Mouse (Mus musculus): Measurements from ENCODE around the gene Nedd8. TPM values are rescaled to one million over a fixed set of nuclear protein-coding genes. Genes with fewer than 3 reads are reported as not detected.

Nedd8 gene
- polyA plus RNA-seq (2012; ENCODE audit: low replicate concordance) = 36.9 and 68.6 TPM in 2 replicates

GRCm38 (mm10) chr14:55671833-55672740, at the start of gene Nedd8, which contains the start of gene Gmpr2:
TSS of gene Nedd8 (minus strand) at chr14:55672124.
TSS of gene Gmpr2 (plus strand) at chr14:55671941.

GRCm38 (mm10) chr14:55713729-55714122, 41.8 kb upstream of the Nedd8 start, which contains the start of gene Tgm1:
TSS of gene Tgm1 (minus strand) at chr14:55713926.

GRCm38 (mm10) chr14:55681160-55682117, 9.5 kb upstream of the Nedd8 start, which contains the start of gene Tinf2:
TSS of gene Tinf2 (minus strand) at chr14:55681820.

GRCm38 (mm10) chr14:55659960-55660573, 11.9 kb downstream of the Nedd8 start, which contains the start of gene Mdp1:
TSS of gene Mdp1 (minus strand) at chr14:55660508.

GRCm38 (mm10) chr14:55649884-55650283, 22.0 kb downstream of the Nedd8 start, which contains the start of gene Tssk4:
TSS of gene Tssk4 (plus strand) at chr14:55650184.

DNA sequence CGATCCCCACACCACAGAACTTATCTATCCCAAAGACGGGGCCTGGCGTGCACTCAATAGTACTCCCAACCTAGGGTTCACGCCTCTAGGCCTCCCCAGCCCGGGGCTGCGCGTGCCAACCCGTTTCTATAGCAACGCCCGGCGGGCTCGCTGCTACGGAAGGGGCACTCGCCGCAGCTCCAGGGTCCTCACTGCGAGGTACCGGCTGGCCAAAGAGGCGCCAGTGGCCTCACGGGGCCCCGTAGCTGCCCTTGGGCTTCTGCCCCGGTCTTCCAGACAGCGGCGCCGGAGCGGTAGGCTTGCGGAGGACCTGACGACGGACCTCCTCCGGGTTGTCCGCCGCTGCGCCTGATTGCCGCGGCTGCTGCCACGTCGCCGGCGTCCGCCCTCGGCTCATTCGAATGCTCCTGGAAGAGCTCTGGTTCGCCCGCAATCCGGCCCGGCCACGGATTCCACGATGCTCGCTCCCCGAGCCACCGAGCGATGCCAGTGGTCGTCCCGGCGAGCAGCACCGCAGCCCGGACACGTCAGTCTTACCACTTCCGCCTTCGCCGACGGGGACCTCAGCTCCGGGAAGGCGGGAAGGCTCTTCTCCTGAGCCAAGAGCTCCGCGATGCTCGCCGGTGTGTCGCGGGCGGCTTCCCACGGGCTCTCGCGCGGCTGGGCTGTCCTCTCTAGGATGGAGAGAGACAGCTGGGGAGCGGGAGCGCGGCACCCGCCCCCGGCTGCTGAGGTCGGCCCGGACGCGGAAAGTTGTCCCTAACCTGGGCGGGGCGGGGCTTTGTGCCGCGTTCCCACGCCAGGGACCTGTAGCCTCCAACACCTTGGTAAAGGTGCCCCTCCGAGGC, 28.6 kb downstream of the Nedd8 start, which contains the start of gene Tm9sf1:
Gene Tm9sf1, minus strand, starts transcription at position 747 of the 848 bp plus-strand sequence.

GRCm38 (mm10) chr14:55637795-55638194, 34.1 kb downstream of the Nedd8 start, which contains the start of gene Gm49378:
TSS of gene Gm49378 (minus strand) at chr14:55637895.

DNA sequence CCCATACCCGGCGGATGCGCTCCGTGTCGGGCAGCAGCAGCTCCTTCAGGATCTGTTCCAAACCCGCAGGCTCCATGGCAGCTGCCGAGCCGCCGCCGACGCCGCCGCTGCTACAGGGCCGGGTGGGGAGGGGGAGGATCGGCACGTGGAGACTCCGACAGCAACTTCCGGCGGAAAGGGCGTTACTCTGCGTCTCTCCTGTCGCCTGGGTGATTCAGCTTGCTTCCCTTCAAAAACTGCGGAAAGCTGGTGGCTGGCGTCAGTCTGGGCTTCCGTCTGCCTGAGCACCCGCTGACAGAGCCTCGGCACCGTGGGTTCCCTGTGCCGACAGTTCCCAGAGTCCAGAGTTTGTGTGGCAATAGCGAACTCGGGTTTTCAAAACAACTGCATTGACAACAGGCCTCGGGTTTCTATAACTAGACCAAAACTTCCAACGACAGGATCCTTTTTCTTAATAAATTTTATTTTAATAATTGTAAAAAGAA, 36.4 kb downstream of the Nedd8 start, which contains the start of gene Ipo4:
Gene Ipo4, minus strand, starts transcription at position 435 of the 485 bp plus-strand sequence.

DNA sequence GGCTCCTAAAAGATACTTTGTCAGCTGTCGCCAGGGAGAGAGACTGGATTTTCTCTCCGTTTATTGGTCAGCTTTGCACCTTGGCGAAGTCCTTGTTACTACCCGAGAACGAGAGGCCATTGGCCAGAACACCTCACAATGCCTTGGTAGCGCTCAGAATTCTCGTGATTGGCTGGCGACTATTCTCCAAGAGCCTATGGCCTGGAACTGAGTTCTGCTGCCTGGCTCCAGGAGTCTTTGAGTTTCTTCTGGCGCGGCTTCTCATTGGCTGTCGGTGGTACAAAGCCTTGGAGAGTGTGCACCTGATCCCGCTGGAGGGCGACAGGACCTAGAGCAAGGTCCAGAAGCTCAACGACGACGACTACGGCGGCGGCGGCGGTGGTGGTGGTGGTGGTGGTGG, 54.1 kb downstream of the Nedd8 start, which contains the start of gene Rec8:
Gene Rec8, plus strand, starts transcription at position 216 of the 400 bp plus-strand sequence.

Other genes starting within 250 kb of the Nedd8 start
- gene Dhrs4, start 193.4 kb downstream of the Nedd8 start, polyA plus RNA-seq (2012; ENCODE audit: low replicate concordance) = 25.8 and 52.4 TPM in 2 replicates
- gene Carmil3, start 181.5 kb downstream of the Nedd8 start, polyA plus RNA-seq (2012; ENCODE audit: low replicate concordance) = 3.4 and 6.3 TPM in 2 replicates
- gene Cpne6, start 161.7 kb downstream of the Nedd8 start, polyA plus RNA-seq (2012; ENCODE audit: low replicate concordance) = not detected in 2 replicates
- gene Nrl, start 147.1 kb downstream of the Nedd8 start, polyA plus RNA-seq (2012; ENCODE audit: low replicate concordance) = not detected in 2 replicates
- 40.5 and 60.9 TPM in 2 replicates for gene Pck2, start 131.9 kb downstream of the Nedd8 start, polyA plus RNA-seq (2012; ENCODE audit: low replicate concordance)
- gene Dcaf11, start 112.1 kb downstream of the Nedd8 start, polyA plus RNA-seq (2012; ENCODE audit: low replicate concordance) = 66.7 and 69.0 TPM in 2 replicates
- 2.0 TPM in 1 of 2 replicates, not detected in the other for gene A730061H03Rik, start 111.7 kb downstream of the Nedd8 start, polyA plus RNA-seq (2012; ENCODE audit: low replicate concordance)
- 0.33 TPM in 1 of 2 replicates, not detected in the other for gene Fitm1, start 96.5 kb downstream of the Nedd8 start, polyA plus RNA-seq (2012; ENCODE audit: low replicate concordance)
- 226 and 353 TPM in 2 replicates for gene Psme1, start 94.0 kb downstream of the Nedd8 start, polyA plus RNA-seq (2012; ENCODE audit: low replicate concordance)
- 10.0 and 14.4 TPM in 2 replicates for gene Emc9, start 86.8 kb downstream of the Nedd8 start, polyA plus RNA-seq (2012; ENCODE audit: low replicate concordance)
- gene Psme2, start 81.0 kb downstream of the Nedd8 start, polyA plus RNA-seq (2012; ENCODE audit: low replicate concordance) = 65.8 and 135 TPM in 2 replicates
- gene Rnf31, start 80.4 kb downstream of the Nedd8 start, polyA plus RNA-seq (2012; ENCODE audit: low replicate concordance) = 46.9 and 59.8 TPM in 2 replicates
- gene Irf9, start 68.6 kb downstream of the Nedd8 start, polyA plus RNA-seq (2012; ENCODE audit: low replicate concordance) = 35.4 and 179 TPM in 2 replicates
- 0.49 and 0.84 TPM in 2 replicates for gene Rec8, start 54.1 kb downstream of the Nedd8 start, polyA plus RNA-seq (2012; ENCODE audit: low replicate concordance)
- 14.0 and 57.8 TPM in 2 replicates for gene Ipo4, start 36.2 kb downstream of the Nedd8 start, polyA plus RNA-seq (2012; ENCODE audit: low replicate concordance)
- gene Gm49378, start 34.2 kb downstream of the Nedd8 start, polyA plus RNA-seq (2012; ENCODE audit: low replicate concordance) = 3.7 TPM in 1 of 2 replicates, not detected in the other
- gene Tm9sf1, start 28.3 kb downstream of the Nedd8 start, polyA plus RNA-seq (2012; ENCODE audit: low replicate concordance) = 14.0 and 32.8 TPM in 2 replicates
- gene Tssk4, start 21.9 kb downstream of the Nedd8 start, polyA plus RNA-seq (2012; ENCODE audit: low replicate concordance) = 0.45 and 0.48 TPM in 2 replicates
- gene Mdp1, start 11.6 kb downstream of the Nedd8 start, polyA plus RNA-seq (2012; ENCODE audit: low replicate concordance) = 18.5 and 23.8 TPM in 2 replicates
- gene Gmpr2, start 183 bp downstream of the Nedd8 start, polyA plus RNA-seq (2012; ENCODE audit: low replicate concordance) = 5.9 and 22.3 TPM in 2 replicates
- gene Tinf2, start 9.7 kb upstream of the Nedd8 start, polyA plus RNA-seq (2012; ENCODE audit: low replicate concordance) = 48.2 and 59.6 TPM in 2 replicates
- 13.8 and 16.6 TPM in 2 replicates for gene Tgm1, start 41.8 kb upstream of the Nedd8 start, polyA plus RNA-seq (2012; ENCODE audit: low replicate concordance)
- 27.4 and 45.7 TPM in 2 replicates for gene Rabggta, start 50.1 kb upstream of the Nedd8 start, polyA plus RNA-seq (2012; ENCODE audit: low replicate concordance)
- 8.3 and 9.9 TPM in 2 replicates for gene Dhrs1, start 73.6 kb upstream of the Nedd8 start, polyA plus RNA-seq (2012; ENCODE audit: low replicate concordance)
- gene Nop9, start 73.6 kb upstream of the Nedd8 start, polyA plus RNA-seq (2012; ENCODE audit: low replicate concordance) = 16.1 and 20.1 TPM in 2 replicates
- 0.11 and 0.15 TPM in 2 replicates for gene Cideb, start 86.3 kb upstream of the Nedd8 start, polyA plus RNA-seq (2012; ENCODE audit: low replicate concordance)
- gene Ltb4r2, start 89.3 kb upstream of the Nedd8 start, polyA plus RNA-seq (2012; ENCODE audit: low replicate concordance) = 0.13 and 0.56 TPM in 2 replicates
- gene Ltb4r1, start 93.8 kb upstream of the Nedd8 start, polyA plus RNA-seq (2012; ENCODE audit: low replicate concordance) = 4.6 and 38.8 TPM in 2 replicates
- gene Adcy4, start 112.0 kb upstream of the Nedd8 start, polyA plus RNA-seq (2012; ENCODE audit: low replicate concordance) = 0.45 and 1.2 TPM in 2 replicates
- 43.4 and 85.4 TPM in 2 replicates for gene Ripk3, start 116.7 kb upstream of the Nedd8 start, polyA plus RNA-seq (2012; ENCODE audit: low replicate concordance)
- 0.08 and 0.16 TPM in 2 replicates for gene Nfatc4, start 151.0 kb upstream of the Nedd8 start, polyA plus RNA-seq (2012; ENCODE audit: low replicate concordance)
- gene Nynrin, start 181.9 kb upstream of the Nedd8 start, polyA plus RNA-seq (2012; ENCODE audit: low replicate concordance) = 0.58 and 0.74 TPM in 2 replicates
- 0.03 and 0.25 TPM in 2 replicates for gene Cbln3, start 212.3 kb upstream of the Nedd8 start, polyA plus RNA-seq (2012; ENCODE audit: low replicate concordance)
- gene Khnyn, start 212.8 kb upstream of the Nedd8 start, polyA plus RNA-seq (2012; ENCODE audit: low replicate concordance) = 32.4 and 55.4 TPM in 2 replicates
- 13.1 and 24.5 TPM in 2 replicates for gene Sdr39u1, start 228.2 kb upstream of the Nedd8 start, polyA plus RNA-seq (2012; ENCODE audit: low replicate concordance)

All from hematopoietic multipotent progenitor cell, adult 10-12 weeks (in vitro differentiated cells).